Mouse (Mus musculus) intestine, postnatal 0 days (tissue): ENCODE data around the gene Gm11555. TPM values are rescaled to one million over a fixed set of nuclear protein-coding genes. Genes with fewer than 3 reads are reported as not detected.
"Not testable (repeated sequence)": the region's sequence is repeated elsewhere in the genome, so short reads cannot be mapped to it uniquely, and the experiment has no call there.

Experiments used
- ATAC-seq: fragments of 200-750 bp; cut with Nextera tagmentation; 2 replicates; pipeline ENCODE4 v1.8.0; 2017; ENCODE audit warnings: mild to moderate bottlenecking, moderate TSS enrichment, moderate library complexity
- H3K27ac ChIP-seq: fragments of 300-500 bp; sonication (generic); 2 replicates; pipeline ENCODE4 v1.5.1; 2014; ENCODE audit warnings: mild to moderate bottlenecking, low read depth, low read length, moderate library complexity
- H3K27me3 ChIP-seq: fragments of 300-500 bp; sonication (generic); replicated peaks from 2 replicates; pipeline ENCODE4 v1.6.1; 2014; ENCODE audit warnings: low read length, mixed read lengths; ENCODE audit not compliant: control insufficient read depth, insufficient read depth
- H3K36me3 ChIP-seq: fragments of 300-500 bp; sonication (generic); 2 replicates; pipeline ENCODE4 v1.6.1; 2014; ENCODE audit warnings: mild to moderate bottlenecking, moderate library complexity; ENCODE audit not compliant: control insufficient read depth, insufficient read depth
- H3K4me1 ChIP-seq: fragments of 300-500 bp; sonication (generic); replicated peaks from 2 replicates; pipeline ENCODE4 v1.6.1; 2014; ENCODE audit warnings: antibody characterized with exemption, low read length, mixed read lengths; ENCODE audit not compliant: control insufficient read depth, insufficient read depth
- H3K4me2 ChIP-seq: fragments of 300-500 bp; sonication (generic); replicated peaks from 2 replicates; pipeline ENCODE4 v1.6.1; 2014; ENCODE audit warnings: low read depth, mild to moderate bottlenecking, moderate library complexity
- H3K4me3 ChIP-seq: fragments of 300-500 bp; sonication (generic); 2 replicates; pipeline ENCODE4 v1.5.1; 2014; ENCODE audit warnings: low read depth, low read length
- H3K9ac ChIP-seq: fragments of 300-500 bp; sonication (generic); 2 replicates; pipeline ENCODE4 v1.6.1; 2014; ENCODE audit warnings: mild to moderate bottlenecking, low read depth, low read length
- H3K9me3 ChIP-seq: fragments of 300-500 bp; sonication (generic); 2 replicates; pipeline ENCODE4 v1.6.1; 2016; ENCODE audit warnings: mixed run types; ENCODE audit not compliant: control insufficient read depth
- CTCF ChIP-seq: sonication (generic); IDR thresholded peaks from 2 replicates; pipeline ENCODE4 v1.5.1; 2016; ENCODE audit warnings: low read depth, mild to moderate bottlenecking, control low read depth, antibody characterized with exemption, moderate library complexity
- WGBS: fragments of 180-500 bp; shearing (Covaris S2); extraction: QIAGEN DNeasy Blood & Tissue Kit; methylation state at CpG from one replicate; pipeline ENCODE4 v1.1.7; 2014; 5-methylcytosine and 5-hydroxymethylcytosine counted together
- polyA plus RNA-seq: library from polyadenylated mRNA; unstranded; fragments of >200 nt; fragmentation: Nextera tagmentation; extraction: Ambion mirVana; gene quantifications from 2 replicates; pipeline ENCODE4 v1.2.1, GENCODE M21; 2015

The Gm11555 gene
- polyA plus RNA-seq, 1 experiment from 2014 or later = not detected

GRCm38 (mm10) chr11:99633293-99633692, 16.7 kb downstream of the Gm11555 start:
- WGBS = 78% methylated on average over 2 of the region's 2 CpGs
- ATAC-seq = no peak
- H3K4me1 ChIP-seq = no peaks in the 10 kb centered on the region
- no peak overlapping the region for H3K27ac ChIP-seq
- H3K9me3 ChIP-seq = no peaks in the 10 kb centered on the region
- H3K27me3 ChIP-seq = no peaks in the 10 kb centered on the region
- no peaks in the 10 kb centered on the region for H3K36me3 ChIP-seq
- no peak for TF ChIP-seq CTCF
- no peak overlapping the region for H3K9ac ChIP-seq
- H3K4me2 ChIP-seq = no peak overlapping the region
- no peak overlapping the region for H3K4me3 ChIP-seq

DNA sequence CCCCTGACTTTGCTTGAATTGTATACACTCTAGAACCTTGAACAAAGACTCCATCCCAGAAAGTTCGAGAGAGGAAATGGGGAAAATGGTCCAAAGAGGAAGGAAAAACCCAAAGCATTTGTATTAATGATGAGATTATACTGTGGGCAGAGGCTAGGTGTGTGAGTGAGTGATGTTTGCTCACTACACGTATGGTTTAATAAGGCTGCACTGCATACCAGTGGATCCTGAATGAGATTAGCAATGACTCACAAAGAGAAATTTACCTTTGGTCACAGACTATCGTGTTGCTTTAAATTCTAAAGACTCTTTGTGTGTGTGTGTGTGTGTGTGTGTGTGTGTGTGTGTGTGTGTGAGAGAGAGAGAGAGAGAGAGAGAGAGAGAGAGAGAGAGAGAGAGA, 19.1 kb downstream of the Gm11555 start:
- WGBS = 37% methylated on average over 3 of the region's 3 CpGs
- no peaks in the 10 kb centered on the region for H3K27me3 ChIP-seq
- TF ChIP-seq CTCF = no peak
- no peak overlapping the region for H3K27ac ChIP-seq
- no peak overlapping the region for H3K4me3 ChIP-seq
- no peak for ATAC-seq
- H3K9ac ChIP-seq = no peak overlapping the region
- H3K36me3 ChIP-seq = no peaks in the 10 kb centered on the region
- H3K9me3 ChIP-seq = no peaks in the 10 kb centered on the region
- no peaks in the 10 kb centered on the region for H3K4me1 ChIP-seq
- no peak overlapping the region for H3K4me2 ChIP-seq

DNA sequence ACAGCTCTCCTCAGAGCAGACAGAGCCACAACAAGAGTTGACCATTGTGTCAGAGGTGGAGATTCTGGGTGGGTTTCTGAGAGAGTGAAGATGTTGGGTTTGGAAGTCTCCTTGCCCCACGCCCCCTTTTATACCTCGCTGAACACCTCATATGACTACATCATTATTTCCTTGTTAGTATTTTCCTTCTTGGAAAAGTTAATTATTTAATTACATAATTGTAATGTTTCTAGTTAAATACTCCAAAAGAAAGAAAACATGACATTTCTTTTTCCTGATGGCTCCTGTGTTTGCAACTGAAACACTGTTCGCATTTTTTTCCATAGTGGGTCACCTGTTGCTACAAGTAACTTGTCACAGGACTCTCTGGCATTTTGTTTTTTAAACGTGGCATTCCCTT, 21.9 kb downstream of the Gm11555 start, which contains the start of gene Krtap4-1:
TSS of gene Krtap4-1 (minus strand) at position 101 of the 400 bp plus-strand sequence.
- WGBS = 81% methylated on average over 4 of the region's 4 CpGs
- no peak within 1 kb of the TSS for H3K4me2 ChIP-seq
- no peak within 1 kb of the TSS for H3K4me3 ChIP-seq
- no peaks in the 10 kb centered on the region for H3K9me3 ChIP-seq
- no peak within 1 kb of the TSS for H3K9ac ChIP-seq
- no peak for ATAC-seq
- no peaks in the 10 kb centered on the region for H3K4me1 ChIP-seq
- H3K27me3 ChIP-seq = no peaks in the 10 kb centered on the region
- H3K27ac ChIP-seq = no peak within 1 kb of the TSS
- no peak for TF ChIP-seq CTCF
- no peaks in the 10 kb centered on the region for H3K36me3 ChIP-seq

GRCm38 (mm10) chr11:99620335-99620734, 29.7 kb downstream of the Gm11555 start, which contains the start of gene Gm11562:
Gene Gm11562 (minus strand): TSS chr11:99620435.
- Histone ChIP-seq H3K27ac (no peak within 1 kb of the TSS), H3K36me3 (no peaks in the 10 kb centered on the region), H3K4me2 (no peak within 1 kb of the TSS), H3K9ac (no peak within 1 kb of the TSS), H3K27me3 (no peaks in the 10 kb centered on the region), H3K4me1 (no peaks in the 10 kb centered on the region), H3K4me3 (no peak within 1 kb of the TSS), H3K9me3 (no peaks in the 10 kb centered on the region)
- ATAC-seq = no peak
- WGBS = 81% methylated on average over 2 of the region's 2 CpGs
- no peak for TF ChIP-seq CTCF

DNA sequence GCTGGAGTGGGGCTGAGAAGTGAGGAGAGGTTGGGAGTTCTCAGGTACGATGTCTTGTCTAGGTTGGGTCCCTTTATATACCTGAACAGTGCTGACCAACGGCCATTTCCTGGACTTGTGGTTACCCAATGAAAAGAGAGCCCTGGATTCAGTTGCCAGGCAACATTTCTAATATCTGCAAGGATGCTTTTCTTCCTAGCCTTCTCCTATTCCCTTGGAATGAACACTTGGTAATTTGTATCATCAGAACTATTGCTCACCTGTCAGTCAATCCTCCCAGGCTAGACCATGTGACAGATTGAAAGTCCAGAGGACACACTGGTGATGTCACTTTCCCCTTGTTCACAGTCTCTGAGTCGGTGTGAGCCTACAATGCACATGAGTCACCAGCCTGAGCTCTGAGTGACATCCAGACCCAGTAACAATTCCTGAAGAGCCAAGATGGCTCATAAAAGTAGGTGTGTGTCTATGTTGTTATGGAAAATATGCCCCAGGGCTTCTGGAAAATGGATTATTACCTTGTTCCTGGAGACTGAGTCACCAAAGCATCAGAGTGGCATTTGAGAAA, 35.2 kb downstream of the Gm11555 start, which contains the start of gene Krtap2-4:
TSS of gene Krtap2-4 (minus strand) at position 51 of the 568 bp plus-strand sequence.
- H3K27ac ChIP-seq = no peak within 1 kb of the TSS
- peak; percentile 85 for ATAC-seq
- TF ChIP-seq CTCF = no peak
- no peaks in the 10 kb centered on the region for H3K9me3 ChIP-seq
- no peaks in the 10 kb centered on the region for H3K36me3 ChIP-seq
- 47% methylated on average over 3 of the region's 3 CpGs for WGBS
- H3K27me3 ChIP-seq = no peaks in the 10 kb centered on the region
- H3K4me3 ChIP-seq = no peak within 1 kb of the TSS
- H3K4me2 ChIP-seq = no peak within 1 kb of the TSS
- H3K9ac ChIP-seq = no peak within 1 kb of the TSS
- H3K4me1 ChIP-seq = no peaks in the 10 kb centered on the region

GRCm38 (mm10) chr11:99610089-99610488, 39.9 kb downstream of the Gm11555 start, which contains the start of gene Gm11937:
Gene Gm11937 (minus strand): TSS chr11:99610189.
- not testable (repeated sequence) for H3K9ac ChIP-seq, H3K4me2 ChIP-seq, ATAC-seq, H3K9me3 ChIP-seq, H3K27ac ChIP-seq, H3K27me3 ChIP-seq, H3K4me1 ChIP-seq, H3K4me3 ChIP-seq, H3K36me3 ChIP-seq
- WGBS = 39% methylated on average over 1 of the region's 2 CpGs

- Histone ChIP-seq H3K27ac (no peak overlapping the region), H3K36me3 (no peaks in the 10 kb centered on the region), H3K4me1 (no peaks in the 10 kb centered on the region), H3K27me3 (no peaks in the 10 kb centered on the region), H3K9ac (no peak overlapping the region), H3K4me2 (no peak overlapping the region), H3K4me3 (no peak overlapping the region), H3K9me3 (no peaks in the 10 kb centered on the region)
- 71% methylated on average over 1 of the region's 1 CpGs for WGBS
- ATAC-seq = no peak
- TF ChIP-seq CTCF = no peak
Measured at GRCm38 (mm10) chr11:99609126-99609525, 40.9 kb downstream of the Gm11555 start.

DNA sequence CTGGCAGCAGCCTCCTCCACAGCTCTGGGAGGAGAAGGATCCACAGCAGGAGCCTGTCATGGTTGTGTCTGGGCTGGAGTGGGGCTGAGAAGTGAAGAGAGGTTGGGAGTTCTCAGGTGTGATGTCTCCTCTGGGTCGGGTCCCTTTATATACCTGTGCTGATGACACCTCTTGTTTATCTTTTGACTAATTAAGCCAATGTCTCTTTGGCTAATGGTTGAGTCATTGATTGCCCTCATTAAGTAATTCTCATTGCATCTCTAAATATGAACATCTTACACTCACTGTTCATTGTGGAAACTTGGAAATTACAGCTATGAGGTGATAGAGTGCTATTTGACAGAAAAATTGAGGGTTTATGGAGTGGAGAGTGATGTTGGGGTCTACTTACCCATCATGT, 46.8 kb downstream of the Gm11555 start, which contains the start of gene Gm11938:
TSS of gene Gm11938 (minus strand) at position 101 of the 400 bp plus-strand sequence.
- H3K36me3 ChIP-seq, H3K4me3 ChIP-seq, H3K4me1 ChIP-seq, H3K27ac ChIP-seq, H3K9ac ChIP-seq, ATAC-seq, H3K27me3 ChIP-seq, H3K9me3 ChIP-seq, H3K4me2 ChIP-seq: not testable (repeated sequence)
- 46% methylated on average over 1 of the region's 1 CpGs for WGBS
